Mouse (Mus musculus): ENCODE measurements around the gene Fn3krp.

- no peak for TF ChIP-seq EP300 (IDR thresholded peaks at IDR 0.05; ENCODE audit: low read depth)
- TF ChIP-seq CTCF (IDR thresholded peaks at IDR 0.05; ENCODE audit: low read depth) = no peak
Observed at GRCm38 (mm10) chr11:121373305-121373704, 47.9 kb upstream of the Fn3krp start.

All from heart, postnatal 0 days (tissue).